Mouse (Mus musculus) layer of hippocampus, postnatal 10 days (tissue): ENCODE data around the gene Sh2d3c. TPM values are rescaled to one million over a fixed set of nuclear protein-coding genes. Genes with fewer than 3 reads are reported as not detected.
A peak's percentile ranks its signal among the peaks of the same experiment; 100 is the strongest.

ENCODE experiments used
- DNase-seq, 2 experiments: peaks; one replicate each; pipeline ENCODE4 v3.0.0; 2021; ENCODE audit warnings: low spot score in 2 of 2
- total RNA-seq, 2 experiments: library from RNA; stranded (reverse); gene quantifications; 2 replicates each; pipeline ENCODE4 v1.2.3; 2021

Sh2d3c gene
- total RNA-seq, 2 experiments from 2014 or later, result 34.7 to 40.3 TPM

- no peak for DNase-seq
These were observed 31.3 kb downstream of the Sh2d3c start for GRCm38 (mm10) chr2:32752181-32752580.

GRCm38 (mm10) chr2:32756674-32757055, 35.8 kb downstream of the Sh2d3c start:
- no peak for DNase-seq

- DNase-seq, result peak; percentile 97
These were observed 36.4 kb downstream of the Sh2d3c start, which contains the start of gene Tor2a for GRCm38 (mm10) chr2:32757056-32757845. Tor2a (plus strand) TSS chr2:32757234.

- no peak for DNase-seq
These were observed 37.6 kb downstream of the Sh2d3c start for GRCm38 (mm10) chr2:32758503-32758902.

- DNase-seq, result no peak
These were observed 38.1 kb downstream of the Sh2d3c start for GRCm38 (mm10) chr2:32759001-32759400.

GRCm38 (mm10) chr2:32761361-32761760, 40.5 kb downstream of the Sh2d3c start:
- DNase-seq, result no peak

- no peak for DNase-seq
These were observed 41.0 kb downstream of the Sh2d3c start for GRCm38 (mm10) chr2:32761859-32762258.

- DNase-seq, result no peak
These were observed 42.5 kb downstream of the Sh2d3c start for GRCm38 (mm10) chr2:32763353-32763752.

- DNase-seq, result no peak
These were observed 46.4 kb downstream of the Sh2d3c start for GRCm38 (mm10) chr2:32767241-32767640.

GRCm38 (mm10) chr2:32768661-32769285, 47.9 kb downstream of the Sh2d3c start:
- no peak for DNase-seq

GRCm38 (mm10) chr2:32769327-32770085, 48.7 kb downstream of the Sh2d3c start:
- DNase-seq, result no peak

- DNase-seq, result no peak
These were observed 51.0 kb downstream of the Sh2d3c start for GRCm38 (mm10) chr2:32771886-32772285.

GRCm38 (mm10) chr2:32772626-32773279, 51.9 kb downstream of the Sh2d3c start:
- no peak for DNase-seq

- peak; percentile 96 to 97 for DNase-seq
These were observed 54.7 kb downstream of the Sh2d3c start, which contains the start of the genes Ttc16 and Ptrh1 for GRCm38 (mm10) chr2:32775359-32776074. Ttc16 (minus strand) TSS chr2:32775633. Ptrh1 (plus strand) TSS chr2:32775786.

- DNase-seq, result no peak
These were observed 55.3 kb downstream of the Sh2d3c start for GRCm38 (mm10) chr2:32776192-32776591.

- DNase-seq, result no peak
These were observed 57.2 kb downstream of the Sh2d3c start for GRCm38 (mm10) chr2:32778081-32778480.

- peak; percentile 71 to 74 for DNase-seq
These were observed 58.3 kb downstream of the Sh2d3c start for GRCm38 (mm10) chr2:32779131-32779530.

GRCm38 (mm10) chr2:32779714-32780113, 58.9 kb downstream of the Sh2d3c start:
- DNase-seq, result no peak

- DNase-seq, result no peak
These were observed 60.9 kb downstream of the Sh2d3c start for GRCm38 (mm10) chr2:32781710-32782109.

- DNase-seq, result no peak
These were observed 63.3 kb downstream of the Sh2d3c start, which contains the start of gene Cfap157 for GRCm38 (mm10) chr2:32784048-32784681. Cfap157 (minus strand) TSS chr2:32784428.
